8 mouse cellular contexts compared by ENCODE assay signal in the genomic region with DNA sequence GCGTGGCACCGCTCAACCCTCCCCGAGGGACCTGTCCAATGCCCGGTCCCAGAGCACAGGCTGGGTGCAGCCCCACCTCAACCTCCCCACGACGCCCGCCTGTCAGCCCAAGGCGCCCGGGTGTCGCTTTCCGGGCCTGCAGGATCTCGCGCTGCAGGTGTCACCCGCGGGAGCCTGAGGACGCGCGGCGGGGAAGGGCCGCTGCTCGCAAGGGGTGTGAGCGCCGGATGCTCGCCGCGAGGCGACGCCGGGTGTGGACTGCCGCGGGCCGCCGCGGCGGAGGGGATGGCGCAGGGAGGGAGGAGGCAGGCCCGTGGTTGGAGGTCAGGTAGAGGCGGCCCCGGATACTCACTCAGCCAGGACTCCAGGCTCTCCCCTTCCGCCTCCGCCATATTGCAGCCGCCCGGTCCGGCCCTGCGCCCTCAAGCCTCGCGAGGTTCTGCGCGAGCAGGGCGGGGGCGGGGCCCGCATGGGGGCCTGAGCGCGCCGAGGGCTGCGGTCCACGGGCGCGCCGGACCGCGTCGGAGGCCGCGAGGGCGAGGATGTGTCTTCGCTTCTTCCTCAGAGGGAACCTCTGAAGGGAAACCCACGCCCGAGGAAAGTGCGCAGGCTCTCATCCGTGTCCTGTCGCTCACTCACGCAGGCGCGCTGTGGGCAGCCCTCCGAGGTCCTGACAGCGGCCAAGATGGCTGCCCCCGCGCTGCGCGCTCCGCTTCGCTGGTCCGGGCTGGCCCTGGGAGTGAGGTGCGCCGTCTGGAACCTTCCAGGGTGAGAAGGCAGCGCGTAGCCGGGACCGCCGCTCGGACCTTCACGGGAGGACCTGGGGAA. TPM values are rescaled to one million over a fixed set of nuclear protein-coding genes. Genes with fewer than 3 reads are reported as not detected.
DNase-seq lines count a peak whose midpoint lies in the region; ATAC-seq lines count a peak whose summit lies in the region.

A gene (plus strand): TSS at position 450 of the 828 bp plus-strand sequence.
A gene (minus strand): TSS at position 576 of the 828 bp plus-strand sequence.

- H3K4me3 ChIP-seq in intestine, embryonic 14.5 days (ENCODE audit: low read depth, low read length), result peak within 1 kb of the TSS; percentile 98

- peak within 1 kb of the TSS; percentile 95 for H3K27ac ChIP-seq in intestine, embryonic 14.5 days (ENCODE audit: low read depth)

- WGBS in intestine, embryonic 14.5 days, result under 1% methylated on average over 86 of the region's 93 CpGs

- ATAC-seq in intestine, embryonic 14.5 days (replicated peaks; ENCODE audit: low FRiP score, low TSS enrichment, low read depth), result peak; percentile 97

- no peaks in the 10 kb centered on the region for H3K27me3 ChIP-seq in intestine, embryonic 14.5 days (replicated peaks; ENCODE audit: control insufficient read depth, insufficient read depth, low read length)

- peaks cover 38% of the 10 kb centered on the region for H3K36me3 ChIP-seq in intestine, embryonic 14.5 days (ENCODE audit: control insufficient read depth, insufficient read depth, low read length)

- H3K4me2 ChIP-seq in intestine, embryonic 14.5 days (ENCODE audit: low read length), result peak within 1 kb of the TSS; percentile 98

- peak; percentile 95 to 98 for DNase-seq in adrenal gland, adult (ENCODE audit: inconsistent age in 2 of 2, low spot score in 1 of 2)
- peak; percentile 89 for DNase-seq in embryo, embryonic 10.5 days (ENCODE audit: low spot score)
- peak; percentile 93 for DNase-seq in gastrocnemius, postnatal 25 days
- DNase-seq in intestine, embryonic 14.5 days (ENCODE audit: low spot score), result peak; percentile 98
- peak; percentile 87 to 89 for DNase-seq in left cerebral cortex, postnatal 14 days (ENCODE audit: low spot score in 2 of 2)
- DNase-seq in mesoderm, embryonic 11.5 days (ENCODE audit: low read depth, low spot score), result peak; percentile 90
- peak; percentile 78 to 83 for DNase-seq in right cerebral cortex, postnatal 36 days (ENCODE audit: low spot score in 2 of 2)
- DNase-seq in yolk sac, embryonic 10.5 days (ENCODE audit: low spot score), result peak; percentile 89

- peak within 1 kb of the TSS; percentile 96 for H3K9ac ChIP-seq in intestine, embryonic 14.5 days (ENCODE audit: low read length)

- intact Hi-C loops in left cerebral cortex, postnatal 14 days (cut with DNase I), result loop anchor here (10.0 kb wide), 1 partner anchor 109 kb away; a partner anchor contains a TSS

- H3K9me3 ChIP-seq in intestine, embryonic 14.5 days (ENCODE audit: control insufficient read depth, low read length), result no peaks in the 10 kb centered on the region

- peaks cover 18% of the 10 kb centered on the region for H3K4me1 ChIP-seq in intestine, embryonic 14.5 days (replicated peaks; ENCODE audit: control insufficient read depth, insufficient read depth, low read length)

RNA-seq across cellular contexts. Expression of the first gene that starts in this region (rescaled TPM):
- 10 to 100 TPM; 62.2 to 67.5 TPM for total RNA-seq in gastrocnemius, postnatal 25 days (2021)
- 94.0 and 105 TPM in 2 replicates for polyA plus RNA-seq in intestine, embryonic 14.5 days (2014; fragmentation: Nextera tagmentation; extraction: Ambion mirVana)
- 10 to 100 TPM; 47.4 to 49.8 TPM for total RNA-seq in left cerebral cortex, postnatal 14 days (2021)

RNA-seq across cellular contexts. Expression of the second gene that starts in this region (rescaled TPM):
- total RNA-seq in gastrocnemius, postnatal 25 days (2021), result 10 to 100 TPM; 10.8 to 12.5 TPM
- polyA plus RNA-seq in intestine, embryonic 14.5 days (2014; fragmentation: Nextera tagmentation; extraction: Ambion mirVana), result 19.2 and 20.8 TPM in 2 replicates
- 10 to 100 TPM; 68.3 to 75.5 TPM for total RNA-seq in left cerebral cortex, postnatal 14 days (2021)

Comparison
In these comparisons a context has a peak if more than half of its experiments do, and no peak if none do; other contexts are left out.
1. Peak in every context shown above with its lines: DNase-seq, ATAC-seq, H3K4me3 ChIP-seq and H3K27ac ChIP-seq.
2. RNA of the second gene that starts in this region (total RNA-seq): 68.3 to 75.5 TPM in left cerebral cortex, postnatal 14 days; 10.8 to 12.5 TPM in gastrocnemius, postnatal 25 days; every median in the first group is over 4 times any median in the second.